Mouse (Mus musculus) hindlimb bud, embryonic 11.5 days (tissue): ENCODE measurements around the gene Zcchc24.

Experiments
- DNase-seq: peaks from one replicate; pipeline ENCODE4 v3.0.0-alpha.2; 2012; ENCODE audit warnings: low read depth, low spot score; ENCODE audit errors: extremely low spot score

Zcchc24 gene

DNA sequence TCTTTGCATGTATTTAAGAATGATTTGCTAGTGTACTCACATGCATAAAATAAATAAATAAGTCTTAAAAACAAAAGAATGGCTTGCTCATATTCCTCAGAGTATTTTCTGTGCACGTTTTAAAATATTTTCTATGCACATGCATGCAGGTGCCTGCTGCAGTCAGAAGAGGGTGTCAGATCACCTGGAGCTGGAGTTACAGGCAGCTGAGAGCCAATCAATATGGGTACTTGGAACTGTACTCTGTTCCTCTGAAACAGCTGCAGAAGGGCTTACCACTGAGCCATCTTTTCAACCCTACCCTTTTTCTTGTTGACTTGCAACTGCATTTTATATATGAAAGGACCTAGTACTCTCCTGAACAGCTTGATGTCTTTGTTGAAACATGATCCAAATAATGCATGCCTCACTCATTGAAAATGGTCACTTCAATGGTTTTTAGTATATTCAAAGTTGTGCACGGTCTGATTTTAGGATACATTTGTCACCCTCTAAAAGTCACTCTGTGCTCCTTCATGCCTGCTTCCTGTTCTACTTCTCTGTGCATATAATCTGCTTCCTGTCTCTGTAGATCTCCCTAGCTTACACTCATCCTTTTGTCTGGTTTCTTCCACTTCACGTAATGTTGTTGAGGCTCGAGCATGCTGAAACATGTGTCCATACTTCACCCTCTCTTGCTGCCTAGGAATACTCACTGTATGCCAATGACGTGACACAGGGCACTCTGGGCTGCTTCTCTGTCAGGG is 47.7 kb downstream of the Zcchc24 start:
- DNase-seq: no peak

DNA sequence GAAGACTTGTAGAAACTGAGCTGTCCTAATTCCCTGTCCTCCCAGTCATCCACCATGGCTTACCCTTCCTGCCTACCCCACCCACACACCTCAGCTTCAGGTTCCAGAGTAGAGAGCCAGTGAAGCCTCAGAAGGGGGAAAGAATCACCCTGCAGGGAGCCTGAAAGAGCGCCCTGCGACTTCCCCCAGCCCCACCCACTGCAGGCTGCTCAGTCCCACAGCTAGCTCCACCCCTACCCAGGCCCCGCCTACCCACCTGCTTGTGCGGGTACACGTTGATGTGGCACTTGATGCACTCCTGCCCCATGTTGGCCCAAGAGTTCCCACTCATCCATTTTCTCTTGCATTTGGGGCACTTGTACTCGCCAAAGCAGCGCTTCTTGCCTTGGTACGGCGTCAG is 49.5 kb downstream of the Zcchc24 start:
- no peak for DNase-seq

DNA sequence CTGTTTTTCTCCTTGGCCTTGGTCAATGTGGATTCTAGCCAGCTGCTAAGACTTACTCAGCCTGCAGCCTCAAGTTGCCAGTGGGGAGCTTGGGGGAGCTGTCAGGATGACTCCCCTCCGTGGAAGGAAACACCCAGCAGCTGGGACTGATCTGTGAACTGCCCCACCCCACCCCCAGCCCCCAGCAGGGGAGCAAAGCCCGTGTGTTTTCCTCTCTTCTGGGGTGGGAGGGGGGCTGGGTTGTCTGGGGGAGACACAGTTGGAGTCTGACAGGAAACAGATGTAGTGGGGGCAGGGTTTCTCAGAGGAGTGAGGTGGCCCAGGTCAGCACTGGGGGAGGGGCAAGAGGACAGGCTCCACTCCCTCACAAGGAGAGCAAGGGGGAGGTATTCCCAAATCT is 50.4 kb downstream of the Zcchc24 start:
- DNase-seq: no peak

DNA sequence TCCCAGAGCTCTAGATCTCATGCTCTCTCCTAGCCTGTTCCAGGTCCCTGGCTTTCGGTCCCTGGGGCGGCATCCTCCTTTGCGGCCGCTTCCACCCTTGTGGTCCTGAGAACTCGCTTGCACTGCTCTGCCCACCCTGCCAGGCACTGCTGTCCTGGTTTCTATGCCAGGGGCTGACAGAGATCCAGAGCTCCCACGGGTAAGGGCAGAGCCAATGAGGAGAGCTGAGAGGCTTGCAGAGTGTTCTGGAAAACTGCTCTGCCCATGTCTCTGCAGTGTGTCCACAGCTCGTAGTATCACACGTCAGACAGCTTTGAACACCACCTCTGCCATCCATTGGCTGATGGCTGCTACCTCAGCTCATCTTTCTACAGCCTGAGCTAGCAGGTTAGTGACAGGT is 51.1 kb downstream of the Zcchc24 start:
- no peak for DNase-seq

DNA sequence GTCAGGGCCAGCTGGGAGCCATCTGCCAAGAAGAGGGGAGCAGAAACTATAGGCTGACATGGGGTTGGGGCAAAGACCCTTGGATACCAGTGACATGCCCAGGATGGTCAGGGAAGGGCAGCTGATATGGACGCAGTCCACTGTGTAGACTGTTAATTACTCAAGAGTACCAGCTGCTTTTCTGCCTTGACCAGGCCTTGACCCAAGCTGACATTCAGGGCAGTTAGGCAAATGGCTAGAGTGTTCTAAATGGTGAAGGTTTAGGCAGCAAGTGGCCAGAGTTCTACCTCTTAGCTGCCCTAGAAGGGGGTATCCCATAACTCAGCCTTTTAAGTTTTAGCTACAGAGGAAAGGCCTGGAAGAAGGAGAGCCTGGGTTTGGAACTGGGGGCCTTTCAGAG is 52.3 kb downstream of the Zcchc24 start:
- no peak for DNase-seq

DNA sequence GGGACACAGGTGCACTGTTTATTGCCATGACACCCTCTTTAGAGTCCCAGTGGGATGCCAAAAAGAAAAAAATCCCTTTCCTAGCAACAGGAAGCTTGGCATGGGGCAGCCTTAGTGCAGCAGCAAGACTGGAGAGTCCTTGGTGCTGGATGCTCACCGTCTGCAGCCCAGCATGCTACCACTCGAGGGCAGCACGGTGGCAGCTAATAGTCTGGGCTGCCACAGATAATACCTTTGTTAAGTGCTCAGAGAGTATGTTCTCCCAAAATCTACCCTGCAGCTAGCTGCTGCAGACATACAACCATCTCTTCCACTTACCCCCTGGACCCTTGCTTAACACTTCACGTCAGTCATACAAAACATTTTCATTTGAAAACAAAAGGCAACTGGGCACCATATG is 55.4 kb downstream of the Zcchc24 start:
- DNase-seq: no peak

DNA sequence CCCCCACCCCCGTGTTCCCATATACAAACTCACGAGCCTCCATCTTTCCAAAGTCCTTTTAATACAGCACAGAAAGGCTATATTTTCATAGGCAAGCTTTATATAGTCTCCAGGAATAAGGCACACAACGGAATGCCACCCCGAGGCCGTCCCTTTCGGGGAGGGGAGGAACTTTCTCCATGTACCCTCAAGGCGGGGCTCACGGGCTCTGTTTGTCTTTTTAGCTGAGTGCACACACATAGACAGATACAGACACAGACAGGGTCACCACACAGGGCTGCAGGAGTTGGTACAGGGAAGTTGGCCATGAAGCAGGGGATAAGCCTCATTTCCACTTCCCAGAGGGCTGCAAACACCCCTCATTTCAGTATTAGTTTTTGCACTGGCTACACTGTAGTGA is 57.2 kb downstream of the Zcchc24 start:
- DNase-seq: no peak

DNA sequence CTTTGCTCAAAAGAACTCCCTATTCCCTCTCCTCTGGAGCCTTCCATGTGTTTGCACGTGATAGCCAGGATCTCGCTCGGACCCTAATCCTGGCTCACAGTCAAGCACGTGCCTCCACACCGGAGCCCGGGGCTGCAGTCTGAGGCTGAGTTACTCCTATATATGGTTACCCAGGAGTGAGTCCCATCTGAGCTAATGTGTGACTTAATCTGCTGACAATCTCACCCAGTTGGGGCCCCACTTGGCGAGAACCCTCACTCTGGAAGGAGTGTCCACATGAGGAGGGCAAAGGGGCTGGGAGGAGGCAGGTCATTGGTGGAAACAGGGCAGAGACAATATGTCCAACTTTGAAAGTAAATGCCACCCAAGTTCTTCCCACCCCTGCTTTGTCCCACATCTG is 57.7 kb downstream of the Zcchc24 start:
- DNase-seq: no peak

DNA sequence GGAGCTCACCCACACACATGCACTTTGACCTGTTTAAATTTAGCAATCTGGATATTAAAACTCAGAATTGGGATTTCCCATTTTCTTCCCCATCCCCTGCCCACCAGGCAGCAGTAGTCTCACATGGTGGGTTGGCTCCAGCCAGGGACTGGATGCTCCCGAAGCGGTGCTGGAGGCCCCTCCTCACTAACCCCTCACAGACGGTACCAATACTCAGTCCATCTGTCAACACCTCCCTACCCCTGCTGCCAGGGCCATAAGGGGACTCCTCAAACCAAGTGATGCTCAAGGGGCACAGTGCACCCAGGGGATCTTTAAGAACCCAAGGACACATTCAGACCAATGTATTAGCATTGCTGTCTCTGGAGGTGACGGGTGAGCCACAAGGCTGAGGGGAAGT is 58.2 kb downstream of the Zcchc24 start:
- DNase-seq: no peak

DNA sequence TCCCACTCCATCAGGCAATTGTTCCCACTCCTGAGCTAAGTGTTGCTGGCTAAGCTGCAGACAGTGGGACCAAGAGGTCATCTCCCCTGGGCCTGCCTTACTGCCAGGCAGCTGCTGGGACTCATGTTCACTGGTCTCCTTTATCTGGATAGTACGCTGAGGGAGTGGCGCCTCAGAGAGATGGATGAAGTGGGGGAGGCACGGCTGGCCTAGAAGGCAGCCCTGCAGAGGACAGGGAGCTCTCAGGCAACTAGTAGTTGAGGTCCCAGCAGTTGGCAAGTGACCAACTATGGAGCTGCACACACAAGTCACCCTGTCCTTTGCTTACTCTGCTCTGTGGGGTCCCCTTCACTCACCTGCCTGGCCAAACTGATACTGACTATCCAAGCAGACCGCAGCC is 58.8 kb downstream of the Zcchc24 start:
- no peak for DNase-seq

DNA sequence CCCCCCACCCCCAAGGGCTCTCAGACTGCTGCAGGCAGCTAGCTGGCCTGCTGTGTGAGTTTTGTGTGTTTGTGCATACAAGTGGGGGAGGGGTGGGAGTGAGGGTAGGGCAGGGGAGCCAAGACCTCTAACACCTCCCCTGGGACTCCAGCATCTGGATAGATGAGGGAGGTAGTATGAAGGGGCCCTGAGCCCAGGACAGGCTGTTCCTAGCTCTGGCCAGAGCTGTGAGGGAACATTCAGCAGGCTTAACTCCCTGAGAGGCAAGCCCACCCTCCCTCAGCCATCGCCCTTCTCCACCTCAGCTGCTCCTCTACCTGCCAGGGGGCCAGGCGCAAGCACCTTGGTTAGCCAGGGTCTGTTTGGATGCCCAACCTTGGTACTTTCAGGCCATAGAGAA is 59.9 kb downstream of the Zcchc24 start:
- no peak for DNase-seq

DNA sequence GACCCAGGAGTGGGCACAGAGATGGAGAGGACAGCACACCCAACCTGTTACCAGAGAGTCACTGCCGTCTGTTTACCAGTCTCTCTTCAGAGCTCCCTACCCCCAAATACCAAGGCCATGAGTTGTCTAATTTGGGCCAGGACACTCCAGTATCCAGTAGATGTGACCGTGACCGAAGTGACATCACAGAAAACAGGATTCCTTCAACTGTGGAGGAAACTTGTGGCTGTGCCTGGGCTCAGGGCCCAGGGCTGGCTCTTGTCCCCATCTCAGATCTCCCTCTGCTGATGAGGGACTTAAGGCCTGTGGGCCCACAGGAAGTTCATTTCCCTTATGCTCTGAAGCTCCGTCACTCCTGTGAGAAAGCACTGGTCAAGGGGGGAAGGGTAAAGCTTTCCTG is 60.4 kb downstream of the Zcchc24 start:
- DNase-seq: no peak

DNA sequence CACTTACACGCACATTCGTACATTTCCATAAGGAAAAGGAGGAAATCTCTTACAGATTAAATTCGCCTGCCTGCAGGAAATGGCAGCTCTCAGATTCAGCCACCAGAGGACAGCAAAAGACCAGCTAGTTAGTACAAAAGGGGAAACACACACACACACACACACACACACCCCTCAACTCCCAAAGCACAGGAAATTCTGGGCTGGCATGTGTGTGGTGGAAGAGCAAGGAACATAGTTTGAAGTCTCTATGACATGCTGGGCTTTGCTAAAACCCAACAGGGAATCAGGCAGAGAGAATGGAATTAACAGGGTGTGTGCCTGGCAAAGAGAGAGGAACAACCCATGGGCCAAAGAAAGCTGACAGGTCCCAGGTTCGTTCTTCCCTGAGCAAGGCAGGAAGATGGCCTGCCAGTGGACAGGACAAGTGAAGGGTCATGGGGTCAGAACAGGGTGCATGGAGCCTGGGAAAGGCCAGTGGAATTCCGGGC is 61.1 kb downstream of the Zcchc24 start:
- no peak for DNase-seq

DNA sequence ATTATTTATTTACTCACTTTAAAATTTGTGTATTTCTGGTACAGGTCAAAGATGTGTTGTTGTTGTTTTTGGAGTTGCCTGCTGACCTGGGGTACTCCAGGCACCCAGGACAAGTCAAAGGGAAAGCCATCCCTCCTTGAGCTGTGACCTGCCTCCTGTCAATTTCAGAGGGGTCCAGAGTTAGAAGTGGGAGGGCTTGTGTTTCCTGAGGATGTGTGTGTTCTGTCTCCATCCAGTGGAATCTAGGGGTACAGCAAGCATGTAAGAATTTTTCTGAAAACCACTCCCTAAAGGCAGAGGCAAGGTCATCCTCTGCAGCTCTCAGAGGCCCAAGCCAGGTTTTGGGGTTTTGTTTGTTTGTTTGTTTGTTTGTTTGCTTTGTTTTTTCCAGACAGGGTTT is 66.9 kb downstream of the Zcchc24 start:
- no peak for DNase-seq

DNA sequence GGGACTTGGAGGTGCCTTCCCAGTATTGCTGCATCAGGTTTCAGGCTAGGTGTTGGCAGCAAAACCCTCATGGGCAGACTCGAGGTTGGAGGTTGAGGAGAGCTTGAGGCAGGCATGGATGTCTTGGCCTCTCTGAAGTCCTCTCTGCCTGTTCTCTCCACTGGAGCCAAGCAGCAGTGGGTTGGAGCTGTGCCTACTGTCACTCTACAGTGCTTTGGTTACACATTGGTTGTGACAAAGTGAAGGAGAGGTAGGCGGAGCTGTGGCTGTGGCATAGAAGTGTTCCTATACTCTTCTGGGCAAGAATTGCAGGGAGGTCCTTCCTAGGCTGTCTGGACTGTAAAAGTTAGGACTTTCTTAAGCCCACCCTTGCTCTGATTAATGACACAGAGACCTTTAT is 72.5 kb downstream of the Zcchc24 start:
- DNase-seq: no peak

DNA sequence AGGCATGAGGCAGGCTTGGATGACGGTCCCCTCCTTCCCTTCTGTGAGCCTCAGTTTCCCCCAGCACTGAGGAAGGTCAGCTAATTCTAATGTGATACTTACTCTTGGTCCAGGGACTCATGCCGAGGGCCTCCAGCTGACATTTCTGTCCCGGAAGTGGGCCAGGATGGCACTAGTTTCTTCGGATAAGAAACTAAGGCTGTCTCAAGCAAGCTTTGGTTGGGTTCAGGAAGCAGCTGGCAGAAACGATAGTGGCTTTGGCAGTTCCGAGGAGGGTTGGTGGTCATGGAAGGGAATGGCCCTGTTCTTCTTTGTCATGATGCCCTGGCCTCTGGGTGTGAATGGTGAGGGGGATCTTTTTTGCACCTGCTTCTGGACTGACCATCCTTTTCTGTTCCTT is 73.8 kb downstream of the Zcchc24 start:
- no peak for DNase-seq

DNA sequence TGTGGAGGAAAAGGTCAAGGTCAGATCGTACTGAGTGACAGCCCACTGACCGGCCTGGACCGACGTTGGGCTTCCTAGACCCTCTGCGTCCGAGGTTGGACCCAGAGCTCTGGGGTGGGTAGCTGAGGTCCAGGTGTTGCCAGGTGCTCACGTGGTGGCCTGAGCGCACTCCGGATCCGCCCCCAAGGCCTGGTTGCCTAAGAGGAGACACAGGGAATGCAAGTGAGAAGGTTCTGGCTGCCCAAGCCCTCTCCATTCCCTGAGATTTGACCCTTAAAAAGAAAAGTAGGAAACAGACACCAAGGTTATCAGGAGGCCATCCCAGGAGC is 74.3 kb downstream of the Zcchc24 start:
- DNase-seq: no peak

DNA sequence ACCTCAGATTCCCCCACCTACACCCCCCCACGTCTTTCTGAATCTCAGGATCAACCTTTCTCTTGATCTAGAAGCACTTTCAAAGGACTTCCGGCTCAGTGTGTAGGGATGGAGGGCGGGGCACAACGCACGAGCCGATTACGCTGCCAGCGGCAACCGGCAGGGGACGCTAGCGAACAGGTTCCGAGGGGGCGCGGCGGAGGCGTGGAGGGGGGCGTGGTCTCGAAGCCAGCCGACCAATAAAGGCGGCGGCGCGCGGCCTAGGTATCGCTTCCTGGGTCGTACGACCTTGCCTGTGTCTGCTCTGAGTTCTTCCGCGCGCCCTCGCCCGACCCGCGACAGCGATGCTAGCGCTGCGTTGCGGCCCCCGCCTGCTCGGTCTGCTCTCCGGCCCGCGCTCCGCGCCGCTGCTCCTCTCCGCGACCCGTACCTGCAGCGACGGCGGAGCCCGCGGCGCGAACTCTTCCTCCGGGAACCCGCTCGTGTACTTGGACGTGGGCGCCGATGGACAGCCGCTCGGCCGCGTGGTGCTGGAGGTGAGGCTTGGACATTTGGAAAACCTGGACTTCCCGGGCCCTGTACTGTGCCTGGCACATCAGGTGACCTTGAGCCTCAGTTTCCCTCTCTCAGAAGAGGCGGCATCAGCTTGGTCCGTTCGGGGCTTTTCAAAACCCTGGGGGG is 74.8 kb downstream of the Zcchc24 start, which contains the start of gene Ppif:
Gene Ppif, plus strand, starts transcription at position 267 of the 681 bp plus-strand sequence.
- peak; percentile 72 for DNase-seq

DNA sequence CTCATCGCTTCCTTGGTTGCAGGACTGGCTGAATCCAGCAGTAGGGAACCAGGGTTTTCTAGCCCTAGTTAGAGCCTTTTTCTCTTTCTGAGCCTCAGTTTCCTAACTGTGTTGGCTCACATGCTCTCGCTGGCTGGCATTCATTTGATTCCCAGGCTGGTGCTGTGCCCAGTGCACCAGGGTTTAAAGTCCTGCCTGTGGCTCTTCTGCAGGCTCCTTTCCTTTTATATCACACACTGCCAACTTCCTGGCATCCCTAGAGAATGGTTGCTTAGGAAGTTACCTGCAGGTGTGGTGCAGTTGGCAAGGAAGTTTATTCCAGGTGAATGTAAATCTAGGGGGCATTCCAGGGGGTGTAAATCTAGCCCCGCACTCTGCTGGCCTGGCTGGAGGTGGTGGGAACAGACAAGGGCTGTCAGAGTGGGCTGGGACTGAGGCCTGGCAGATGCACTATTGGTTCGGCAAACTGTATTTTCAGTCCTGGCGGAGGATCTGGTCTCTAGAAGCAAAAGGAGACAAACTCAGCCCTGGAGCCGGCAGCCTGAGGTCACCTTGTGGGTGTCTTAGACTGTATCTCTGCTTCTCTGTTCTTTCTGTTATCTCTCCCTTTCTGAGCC is 75.5 kb downstream of the Zcchc24 start:
- DNase-seq: no peak

DNA sequence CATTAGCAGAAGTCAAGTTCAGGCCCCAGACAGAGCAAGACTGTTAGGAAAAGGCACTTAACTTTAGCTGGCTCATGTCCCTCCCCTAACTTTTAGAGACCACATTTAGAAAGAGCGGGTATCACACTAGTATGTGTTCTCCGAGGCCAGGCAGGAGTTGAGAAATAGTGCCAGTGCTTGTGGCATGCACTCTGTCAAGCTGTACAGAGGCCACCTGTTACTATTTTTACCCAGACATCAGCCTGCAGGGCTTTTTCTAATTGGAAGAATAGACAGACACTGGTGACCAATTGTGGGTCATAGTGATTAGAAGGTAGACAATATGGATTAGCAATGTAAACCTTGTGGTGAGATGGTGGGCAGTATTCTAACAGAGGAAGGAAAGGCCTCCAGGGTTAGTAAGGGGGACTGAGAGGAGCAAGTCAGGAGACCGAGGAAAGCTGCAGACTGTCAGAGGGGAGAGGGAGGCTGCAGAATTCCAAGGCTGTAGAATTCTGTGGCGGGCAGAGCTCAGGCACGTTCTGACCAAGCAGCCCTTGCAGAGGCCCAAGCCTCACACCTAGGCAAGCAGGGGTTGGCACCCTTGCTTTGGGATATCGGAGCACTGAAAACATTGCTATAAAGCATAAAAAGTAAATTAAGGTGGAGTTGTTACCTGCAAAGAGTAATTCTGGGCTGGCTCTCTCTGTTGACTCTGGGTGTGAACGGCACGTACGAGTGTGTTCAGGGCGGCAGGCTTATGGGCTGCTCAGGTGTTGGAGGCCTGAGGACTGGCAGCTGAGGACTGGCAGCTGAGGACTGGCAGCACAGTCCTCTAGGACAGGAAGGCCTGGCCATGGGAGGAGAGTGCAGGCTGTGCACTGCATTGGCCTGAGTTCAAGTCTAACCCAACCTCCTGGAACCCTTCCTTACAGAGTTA is 81.6 kb downstream of the Zcchc24 start:
- no peak for DNase-seq

DNA sequence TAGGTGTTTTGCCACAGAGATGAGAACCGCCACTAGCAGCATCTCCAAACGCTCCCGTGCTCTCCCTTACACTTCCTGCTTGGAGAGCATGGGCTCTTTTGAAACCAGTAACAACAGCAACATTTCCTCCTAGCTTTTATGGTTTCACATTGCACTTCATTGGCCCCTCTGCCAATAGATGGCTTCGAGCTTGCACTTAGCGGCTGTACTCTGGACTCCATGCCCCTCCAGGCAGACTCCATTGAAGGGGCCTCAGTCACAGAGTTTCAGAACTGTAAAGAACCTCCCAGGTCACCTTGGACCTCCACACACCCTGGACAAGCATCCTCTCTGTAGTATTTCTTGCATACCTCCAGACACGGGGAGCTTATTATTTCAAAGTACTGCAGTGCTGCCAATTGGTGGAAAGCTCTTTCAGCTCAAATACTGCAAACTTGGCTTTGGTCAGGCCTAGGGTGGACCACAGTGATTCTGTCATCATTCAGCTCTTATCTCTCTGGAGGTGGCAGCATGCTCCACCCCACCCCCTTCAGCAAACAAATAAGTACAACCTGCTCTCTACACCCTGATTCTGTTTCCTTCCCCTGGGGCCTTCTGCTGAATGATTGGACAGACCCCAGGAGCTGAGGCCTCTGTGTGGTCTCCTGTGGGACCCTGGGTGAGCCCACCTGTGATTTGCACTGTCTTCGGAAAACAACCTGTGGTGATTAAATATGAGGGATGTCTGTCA is 82.5 kb downstream of the Zcchc24 start:
- no peak for DNase-seq
